9 mouse cellular contexts compared by ENCODE assay signal in the genomic region with DNA sequence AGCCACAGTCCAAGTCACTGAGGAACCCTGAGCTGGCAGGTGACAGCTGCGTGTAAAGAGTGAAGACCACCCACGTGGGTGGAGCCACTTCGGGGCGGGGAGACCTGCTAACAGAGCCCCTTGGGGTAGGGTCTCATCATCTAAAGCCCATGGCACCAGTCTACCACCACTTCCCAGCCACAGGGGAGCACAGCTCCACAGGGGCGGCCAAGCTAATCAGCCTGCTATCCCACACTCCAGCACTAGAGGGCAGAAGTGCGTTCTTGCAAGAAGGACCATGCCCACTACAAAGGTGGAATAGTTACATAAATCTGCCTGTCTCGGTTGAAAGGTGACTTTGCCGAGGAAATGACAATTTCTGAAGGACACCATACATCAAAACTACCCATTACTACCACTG. TPM values are rescaled to one million over a fixed set of nuclear protein-coding genes. Genes with fewer than 3 reads are reported as not detected.
DNase-seq lines count a peak whose midpoint lies in the region; ATAC-seq lines count a peak whose summit lies in the region.
"Had no signal": no experiment of that assay in that cellular context is flagged by ENCODE, and none has a peak within 500 bp of the region (broad histone marks: within the 10 kb centered on the region; RNA-seq: fewer than 3 reads in every experiment).

No protein-coding gene starts in this region.

- peak; percentile 63 to 85 for DNase-seq in heart, adult 18-20 months
- no peak for DNase-seq in heart, embryonic 10.5 days (ENCODE audit: low spot score)
- DNase-seq in NIH3T3 (ENCODE audit: low read depth) = peak; percentile 88
- peak; percentile 87 to 94 for DNase-seq in cerebellum, postnatal 14 days
- peak; percentile 28 for DNase-seq in gastrocnemius, postnatal 25 days
- DNase-seq in layer of hippocampus, postnatal 25 days (ENCODE audit: extremely low spot score in 1 of 2, low spot score in 1 of 2) = peak; percentile 65 to 88
- DNase-seq in spleen, postnatal 10 days (ENCODE audit: low spot score in 2 of 2) = peak; percentile 83 to 92

- H3K4me3 ChIP-seq in heart, embryonic 10.5 days = no peak overlapping the region
- H3K4me3 ChIP-seq: neural tube, embryonic 12.5 days had no signal

- ATAC-seq in megakaryocyte progenitor cell, adult 5-6 weeks (replicated peaks; ENCODE audit: poor library complexity) = peak; percentile 72

- peaks cover 78% of the 10 kb centered on the region for H3K36me3 ChIP-seq in heart, embryonic 10.5 days

- WGBS in heart, embryonic 10.5 days = 70% methylated on average over 8 of the region's 8 CpGs

- peaks cover 17% of the 10 kb centered on the region for H3K4me1 ChIP-seq in heart, embryonic 10.5 days

- no peaks in the 10 kb centered on the region for H3K27me3 ChIP-seq in heart, embryonic 10.5 days (ENCODE audit: insufficient read depth, poor library complexity, severe bottlenecking)
- H3K27me3 ChIP-seq: neural tube, embryonic 12.5 days had no signal

- no peak overlapping the region for H3K27ac ChIP-seq in heart, embryonic 10.5 days
- H3K27ac ChIP-seq: neural tube, embryonic 12.5 days had no signal

- H3K9me3 ChIP-seq in heart, embryonic 10.5 days = no peaks in the 10 kb centered on the region
- H3K9me3 ChIP-seq: neural tube, embryonic 12.5 days had no signal

RNA-seq across cellular contexts. Expression of gene E130309D02Rik, which starts 3.3 kb away (rescaled TPM):
- 10 to 100 TPM; 15.1 to 18.2 TPM for total RNA-seq in heart, adult 18-20 months (2021)
- polyA plus RNA-seq in heart, embryonic 10.5 days (2016; fragmentation: Nextera tagmentation; extraction: Ambion mirVana) = 35.0 and 46.1 TPM in 2 replicates
- total RNA-seq in gastrocnemius, postnatal 25 days (2021) = 10 to 100 TPM in 1 of 2 experiments, 1 to 10 TPM in 1; 8.1 to 11.2 TPM
- total RNA-seq in layer of hippocampus, postnatal 25 days (2021) = 10 to 100 TPM; 23.4 to 25.2 TPM
- total RNA-seq in megakaryocyte progenitor cell, adult 5-6 weeks (2015) = 40.4 and 41.5 TPM in 2 replicates
- 23.7 and 23.8 TPM in 2 replicates for total RNA-seq in megakaryocyte progenitor cell, adult 5-6 weeks (2017)

RNA-seq across cellular contexts. Expression of gene Zdhhc4, which starts 17.2 kb away (rescaled TPM):
- 10 to 100 TPM; 25.1 to 26.3 TPM for total RNA-seq in heart, adult 18-20 months (2021)
- 55.5 and 58.6 TPM in 2 replicates for polyA plus RNA-seq in heart, embryonic 10.5 days (2016; fragmentation: Nextera tagmentation; extraction: Ambion mirVana)
- total RNA-seq in gastrocnemius, postnatal 25 days (2021) = 10 to 100 TPM; 32.1 to 33.0 TPM
- 10 to 100 TPM; 41.8 to 49.9 TPM for total RNA-seq in layer of hippocampus, postnatal 25 days (2021)
- total RNA-seq in megakaryocyte progenitor cell, adult 5-6 weeks (2015) = 58.7 and 66.4 TPM in 2 replicates
- 36.2 and 38.7 TPM in 2 replicates for total RNA-seq in megakaryocyte progenitor cell, adult 5-6 weeks (2017)

RNA-seq across cellular contexts. Expression of gene Zfp853, which starts 18.5 kb away (rescaled TPM):
- total RNA-seq in heart, adult 18-20 months (2021) = under 1 TPM in 1 of 2 experiments, not detected in 1; 0.13 TPM
- not detected in 2 replicates for polyA plus RNA-seq in heart, embryonic 10.5 days (2016; fragmentation: Nextera tagmentation; extraction: Ambion mirVana)
- total RNA-seq in gastrocnemius, postnatal 25 days (2021) = under 1 TPM in 1 of 2 experiments, not detected in 1; 0.28 TPM
- 1 to 10 TPM; 5.5 to 6.6 TPM for total RNA-seq in layer of hippocampus, postnatal 25 days (2021)
- total RNA-seq in megakaryocyte progenitor cell, adult 5-6 weeks (2015) = not detected in 2 replicates
- not detected in 2 replicates for total RNA-seq in megakaryocyte progenitor cell, adult 5-6 weeks (2017)
- polyA plus RNA-seq: neural tube, embryonic 12.5 days had no signal

RNA-seq across cellular contexts. Expression of gene Zfp316, which starts 42.1 kb away (rescaled TPM):
- total RNA-seq in heart, adult 18-20 months (2021) = 1 to 10 TPM; 5.5 to 5.7 TPM
- 2.1 and 2.6 TPM in 2 replicates for polyA plus RNA-seq in heart, embryonic 10.5 days (2016; fragmentation: Nextera tagmentation; extraction: Ambion mirVana)
- total RNA-seq in gastrocnemius, postnatal 25 days (2021) = 1 to 10 TPM; 2.9 to 3.1 TPM
- 10 to 100 TPM; 22.0 to 22.5 TPM for total RNA-seq in layer of hippocampus, postnatal 25 days (2021)
- 0.44 and 0.59 TPM in 2 replicates for total RNA-seq in megakaryocyte progenitor cell, adult 5-6 weeks (2015)
- total RNA-seq in megakaryocyte progenitor cell, adult 5-6 weeks (2017) = 1.8 and 3.7 TPM in 2 replicates

RNA-seq across cellular contexts. Expression of gene Grid2ip, which starts 45.3 kb away (rescaled TPM):
- total RNA-seq in heart, adult 18-20 months (2021) = not detected
- polyA plus RNA-seq in heart, embryonic 10.5 days (2016; fragmentation: Nextera tagmentation; extraction: Ambion mirVana) = 0.51 and 0.55 TPM in 2 replicates
- total RNA-seq in gastrocnemius, postnatal 25 days (2021) = not detected
- total RNA-seq in layer of hippocampus, postnatal 25 days (2021) = 1 to 10 TPM; 1.1 to 1.4 TPM
- not detected in 2 replicates for total RNA-seq in megakaryocyte progenitor cell, adult 5-6 weeks (2015)
- not detected in 2 replicates for total RNA-seq in megakaryocyte progenitor cell, adult 5-6 weeks (2017)

Comparison
In these comparisons a context has a peak if more than half of its experiments do, and no peak if none do; other contexts are left out.
1. RNA of gene Zfp853, which starts 18.5 kb away (total RNA-seq): 5.5 to 6.6 TPM in layer of hippocampus, postnatal 25 days; 0.28 TPM in gastrocnemius, postnatal 25 days, 0.13 TPM in heart, adult 18-20 months and not detected in megakaryocyte progenitor cell, adult 5-6 weeks; every median in the first group is over 4 times any median in the second.